Mouse (Mus musculus) G1E (cell line): ENCODE measurements at regions not wholly inside any gene's neighbourhood (a gene's known extent, or its start where the extent isn't known, plus 50 kb on each side); places are given as distances from the start of the nearest gene placed in this dataset.

Source experiments
- CTCF ChIP-seq: IDR thresholded peaks from 2 replicates; pipeline ENCODE4 v1.5.1; 2012; ENCODE audit warnings: low read depth, low read length, inconsistent platforms, mixed read lengths
- GATA1 ChIP-seq: IDR thresholded peaks from 2 replicates; pipeline ENCODE4 v1.6.1; 2012; ENCODE audit warnings: borderline replicate concordance, low read length, inconsistent platforms, mixed read lengths
- TAL1 ChIP-seq: conservative IDR thresholded peaks from 2 replicates; pipeline ENCODE4 v1.6.1; 2012; ENCODE audit warnings: low read depth, low read length, inconsistent platforms, mixed read lengths

DNA sequence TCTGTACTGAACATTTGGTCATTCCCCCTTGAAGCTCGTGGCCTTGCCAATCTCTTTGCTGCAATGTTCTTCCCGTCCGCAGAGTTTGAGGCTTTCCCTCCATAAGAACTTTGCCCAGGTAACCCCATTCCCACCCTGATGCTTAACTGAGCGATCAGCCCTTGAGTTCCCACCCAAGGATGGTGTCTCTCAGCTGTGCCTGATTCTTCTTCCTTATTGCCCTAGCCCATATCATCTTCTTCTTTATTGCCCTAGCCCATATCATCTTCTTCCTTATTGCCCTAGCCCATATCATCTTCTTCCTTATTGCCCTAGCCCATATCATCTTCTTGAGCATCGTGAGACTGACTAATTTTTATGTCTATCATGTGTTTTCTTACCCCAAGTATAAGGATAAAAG lies 324.4 kb downstream of the Cbln4 start:
- no peak for TF ChIP-seq GATA1
- TF ChIP-seq CTCF: no peak
- no peak for TF ChIP-seq TAL1
